In genomic region chr6:64800965-64801364, GRCm38 (mm10) we compare ENCODE assay signal across 18 mouse cellular contexts.
DNase-seq lines count a peak whose midpoint lies in the region; ATAC-seq and TF ChIP-seq lines count a peak whose summit lies in the region.
"Had no signal": no experiment of that assay in that cellular context is flagged by ENCODE, and none has a peak within 500 bp of the region (broad histone marks: within the 10 kb centered on the region; RNA-seq: fewer than 3 reads in every experiment).

No protein-coding gene starts in this region.

- no peak for TF ChIP-seq POLR2A in myocyte (IDR thresholded peaks at IDR 0.05; ENCODE audit: insufficient read length, low read depth)

- H3K36me3 ChIP-seq in myocyte (ENCODE audit: control insufficient read depth, insufficient read depth): no peaks in the 10 kb centered on the region
- no peaks in the 10 kb centered on the region for H3K36me3 ChIP-seq in forebrain, embryonic 14.5 days (ENCODE audit: control insufficient read depth, insufficient read depth, low read length)
- H3K36me3 ChIP-seq: G1E had no signal

- no peak for DNase-seq in forebrain, embryonic 14.5 days (ENCODE audit: low spot score)
- DNase-seq: adrenal gland, adult 2 months; adrenal gland, adult 8-10 months; adrenal gland, postnatal 10 days; adrenal gland, postnatal 14 days; adrenal gland, postnatal 25 days; adrenal gland, postnatal 36 days; B cell, adult 2 months; cerebellum, adult 11 months; cerebellum, adult 11-12 months; cerebellum, adult 18-20 months; cerebellum, adult 2 months had no signal

- H3K9me3 ChIP-seq in forebrain, embryonic 14.5 days (replicated peaks; ENCODE audit: control insufficient read depth, low read length): no peaks in the 10 kb centered on the region

- no peaks in the 10 kb centered on the region for H3K79me2 ChIP-seq in myocyte (ENCODE audit: control insufficient read depth, insufficient read depth)

- no peak overlapping the region for H3K9ac ChIP-seq in forebrain, embryonic 14.5 days (ENCODE audit: low read length)

- no peak overlapping the region for H3K27ac ChIP-seq in forebrain, embryonic 14.5 days (ENCODE audit: low read depth, low read length)

- no peak for ATAC-seq in forebrain, embryonic 14.5 days
- ATAC-seq: activated CD4-positive, CD25-positive, alpha-beta regulatory T cell, adult 4 months; CD4-positive, CD25-positive, alpha-beta regulatory T cell, adult 4 months; Patski had no signal

- no peak overlapping the region for H3ac ChIP-seq in myocyte (ENCODE audit: control insufficient read depth, insufficient read length)

- no peak overlapping the region for H3K4me3 ChIP-seq in myocyte
- no peak overlapping the region for H3K4me3 ChIP-seq in forebrain, embryonic 14.5 days (ENCODE audit: low read depth, low read length)

- 61% methylated on average over 3 of the region's 3 CpGs for WGBS in forebrain, embryonic 14.5 days

- no peaks in the 10 kb centered on the region for H3K27me3 ChIP-seq in myocyte (ENCODE audit: control insufficient read depth, insufficient read depth, insufficient read length)
- no peaks in the 10 kb centered on the region for H3K27me3 ChIP-seq in forebrain, embryonic 14.5 days (replicated peaks; ENCODE audit: control insufficient read depth, insufficient read depth, low read length)
- H3K27me3 ChIP-seq: CH12.LX had no signal

- no peaks in the 10 kb centered on the region for H3K4me1 ChIP-seq in forebrain, embryonic 14.5 days (ENCODE audit: control insufficient read depth, insufficient read depth, low read length)

- H3K4me2 ChIP-seq in myocyte (ENCODE audit: low read depth): no peak overlapping the region
- no peak overlapping the region for H3K4me2 ChIP-seq in forebrain, embryonic 14.5 days (ENCODE audit: low read length)

TF ChIP-seq in myocyte, 11 proteins besides CTCF, POLR2A, EP300 and RAD21:
- no peak for TF ChIP-seq POLR2AphosphoS2 (IDR thresholded peaks at IDR 0.05; ENCODE audit: insufficient read length, low read depth)
- peak; percentile 16 for TF ChIP-seq TCF12 (IDR thresholded peaks at IDR 0.05; ENCODE audit: insufficient read depth, poor library complexity, severe bottlenecking)
- peak in 2 of 3 experiments; percentile 56 to 82 for TF ChIP-seq MYOD1 (IDR thresholded peaks at IDR 0.05; ENCODE audit: control insufficient read depth in 1 of 3, insufficient read length in 2 of 3, low read depth in 2 of 3)
